Mouse (Mus musculus) G1E (cell line): ENCODE data around the gene Anxa6.

Experiments used
- CTCF ChIP-seq: IDR thresholded peaks from 2 replicates; pipeline ENCODE4 v1.5.1; 2012; ENCODE audit warnings: low read depth, low read length, inconsistent platforms, mixed read lengths
- GATA2 ChIP-seq: IDR thresholded peaks from 2 replicates; pipeline ENCODE4 v1.6.1; 2012; ENCODE audit warnings: low read depth, low read length, inconsistent platforms, borderline replicate concordance
- POLR2AphosphoS5 ChIP-seq: IDR thresholded peaks from 2 replicates; pipeline ENCODE4 v1.6.1; 2012; ENCODE audit warnings: low read depth, low read length, inconsistent platforms; ENCODE audit not compliant: insufficient replicate concordance
- TAL1 ChIP-seq: conservative IDR thresholded peaks from 2 replicates; pipeline ENCODE4 v1.6.1; 2012; ENCODE audit warnings: low read depth, low read length, inconsistent platforms, mixed read lengths

DNA sequence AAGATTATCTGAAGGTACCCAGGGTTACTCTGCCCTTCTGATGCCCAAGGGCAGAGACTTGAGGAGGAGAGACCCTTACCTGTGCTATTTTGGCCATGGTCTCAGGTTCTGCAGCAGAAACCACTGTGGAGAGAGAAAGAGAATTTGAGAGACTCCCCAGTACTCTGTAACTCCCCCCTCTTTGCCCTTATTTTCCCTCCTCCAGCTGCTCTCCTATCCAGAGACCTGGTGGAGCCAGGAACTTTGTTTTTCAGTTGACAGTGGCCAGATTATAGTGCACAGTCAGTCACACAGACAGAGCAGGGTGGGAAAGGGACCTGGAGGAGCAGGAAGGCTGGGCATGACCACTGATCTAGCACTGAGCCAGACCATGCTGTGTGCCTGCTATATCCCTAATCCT, 11.8 kb downstream of the Anxa6 start:
- TF ChIP-seq CTCF (no peak), POLR2AphosphoS5 (no peak), TAL1 (no peak), GATA2 (no peak)
